Mouse (Mus musculus) stomach, embryonic 14.5 days (tissue): ENCODE data around the gene Atxn2. TPM values are rescaled to one million over a fixed set of nuclear protein-coding genes. Genes with fewer than 3 reads are reported as not detected.

Experiments used
- ATAC-seq: fragments of 200-750 bp; cut with Nextera tagmentation; 2 replicates; pipeline ENCODE4 v1.8.0; 2017; ENCODE audit warnings: low read depth, moderate TSS enrichment; ENCODE audit not compliant: insufficient number of reproducible peaks, insufficient read depth, low FRiP score
- H3K27ac ChIP-seq: fragments of 300-500 bp; sonication (generic); 2 replicates; pipeline ENCODE4 v1.5.1; 2014; ENCODE audit warnings: mild to moderate bottlenecking, low read length, moderate library complexity, mixed read lengths
- H3K27me3 ChIP-seq: fragments of 300-500 bp; sonication (generic); 2 replicates; pipeline ENCODE4 v1.6.1; 2014; ENCODE audit warnings: low read length, control low read depth, mixed read lengths; ENCODE audit not compliant: control insufficient read depth, insufficient read depth
- H3K36me3 ChIP-seq: fragments of 300-500 bp; sonication (generic); 2 replicates; pipeline ENCODE4 v1.6.1; 2014; ENCODE audit warnings: mild to moderate bottlenecking, control low read depth, low read length, moderate library complexity, mixed read lengths; ENCODE audit not compliant: control insufficient read depth, insufficient read depth
- H3K4me1 ChIP-seq: fragments of 300-500 bp; sonication (generic); 2 replicates; pipeline ENCODE4 v1.6.1; 2014; ENCODE audit warnings: low read length, control low read depth, mixed read lengths; ENCODE audit not compliant: control insufficient read depth, insufficient read depth
- H3K4me2 ChIP-seq: fragments of 300-500 bp; sonication (generic); replicated peaks from 2 replicates; pipeline ENCODE4 v1.6.1; 2014; ENCODE audit warnings: low read depth, low read length, control low read depth
- H3K4me3 ChIP-seq: fragments of 300-500 bp; sonication (generic); 2 replicates; pipeline ENCODE4 v1.5.1; 2014; ENCODE audit warnings: low read depth, low read length, control low read depth
- H3K9ac ChIP-seq: fragments of 300-500 bp; sonication (generic); replicated peaks from 2 replicates; pipeline ENCODE4 v1.6.1; 2014; ENCODE audit warnings: low read depth, mild to moderate bottlenecking, control low read depth, low read length, moderate library complexity, mixed read lengths
- H3K9me3 ChIP-seq: fragments of 300-500 bp; sonication (generic); 2 replicates; pipeline ENCODE4 v1.6.1; 2016; ENCODE audit warnings: low read depth, low read length, control low read depth; ENCODE audit not compliant: control insufficient read depth
- WGBS: fragments of 180-500 bp; shearing (Covaris S2); extraction: QIAGEN DNeasy Blood & Tissue Kit; methylation state at CpG from one replicate; pipeline ENCODE4 v1.1.7; 2014; 5-methylcytosine and 5-hydroxymethylcytosine counted together
- polyA plus RNA-seq: library from polyadenylated mRNA; unstranded; fragments of >200 nt; fragmentation: Nextera tagmentation; extraction: Ambion mirVana; gene quantifications from 2 replicates; pipeline ENCODE4 v1.2.1, GENCODE M21; 2014

Atxn2 gene
- polyA plus RNA-seq, 1 experiment from 2014 or later: 78.4 TPM

DNA sequence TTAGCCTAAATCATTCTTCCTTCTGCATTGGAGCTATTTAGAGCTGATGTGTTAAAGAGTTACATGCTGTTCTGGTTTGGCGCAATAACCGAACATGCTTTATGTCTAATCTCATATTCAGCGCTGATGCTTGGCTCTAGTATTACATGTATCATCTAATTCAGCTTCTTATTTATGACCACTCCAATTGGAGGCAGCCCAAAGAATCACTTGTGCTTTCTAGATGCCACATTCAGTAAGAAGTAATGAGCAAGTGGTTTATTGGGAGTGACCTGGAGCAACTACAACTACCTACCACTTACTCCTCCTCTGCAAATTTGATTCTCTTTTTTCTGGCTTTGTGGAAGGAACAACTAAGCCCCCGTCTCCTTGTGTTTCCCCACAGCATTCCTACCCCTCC, 47.2 kb downstream of the Atxn2 start:
- Histone ChIP-seq H3K9ac (no peak overlapping the region), H3K4me1 (no peaks in the 10 kb centered on the region), H3K4me2 (no peak overlapping the region), H3K27ac (no peak overlapping the region), H3K9me3 (no peaks in the 10 kb centered on the region), H3K27me3 (no peaks in the 10 kb centered on the region), H3K4me3 (no peak overlapping the region), H3K36me3 (peaks cover 15% of the 10 kb centered on the region; the same call in 1 of the 2 replicates)
- 87% methylated on average over 4 of the region's 4 CpGs for whole genome bisulfite sequencing
- no peak for ATAC-seq

DNA sequence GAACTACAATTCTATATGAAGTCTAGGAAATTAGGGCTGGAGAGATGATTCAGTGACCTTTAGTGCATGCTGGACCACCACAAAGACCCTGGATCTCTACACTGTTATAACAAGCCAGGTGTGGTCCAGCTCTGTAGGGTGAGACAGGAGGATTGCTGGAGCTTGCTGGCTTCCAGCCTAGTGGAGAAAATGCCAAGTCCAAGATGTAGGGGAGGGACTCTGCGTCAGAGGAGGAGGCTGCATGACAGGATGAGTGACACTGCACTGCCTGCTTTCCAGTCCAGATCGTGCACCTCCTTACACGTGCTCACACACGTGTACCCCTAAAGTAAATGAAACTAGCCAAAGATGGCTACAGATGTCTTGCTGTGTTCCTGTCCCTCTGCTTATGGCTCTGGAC, 48.8 kb downstream of the Atxn2 start:
- Histone ChIP-seq H3K27ac (no peak overlapping the region), H3K4me1 (no peaks in the 10 kb centered on the region), H3K27me3 (no peaks in the 10 kb centered on the region), H3K9ac (no peak overlapping the region), H3K4me3 (no peak overlapping the region), H3K36me3 (peaks cover 15% of the 10 kb centered on the region; the same call in 1 of the 2 replicates), H3K4me2 (no peak overlapping the region), H3K9me3 (no peaks in the 10 kb centered on the region)
- ATAC-seq: no peak
- WGBS: 88% methylated on average over 4 of the region's 4 CpGs

DNA sequence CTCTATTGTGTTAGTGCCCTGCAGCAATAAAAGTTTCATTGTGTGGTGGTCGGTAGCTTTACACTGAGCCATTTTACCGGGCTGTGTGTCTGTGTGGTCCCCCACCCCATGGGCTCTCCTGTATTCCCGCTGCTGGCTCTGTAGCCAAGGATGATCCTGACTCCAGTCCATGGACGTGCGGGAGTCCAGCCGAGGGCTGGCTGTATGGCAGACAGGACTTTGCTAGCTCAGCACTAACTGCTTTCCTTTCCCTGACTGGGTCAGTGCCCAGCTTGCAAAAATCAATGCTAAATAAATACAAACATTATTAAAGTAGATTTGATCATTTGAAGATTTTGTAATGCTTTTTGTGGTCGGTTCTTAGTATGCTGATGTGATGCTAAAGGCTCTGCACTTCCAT, 50.3 kb downstream of the Atxn2 start:
- Histone ChIP-seq H3K27ac (no peak overlapping the region), H3K27me3 (no peaks in the 10 kb centered on the region), H3K9me3 (no peaks in the 10 kb centered on the region), H3K36me3 (peaks cover 9% of the 10 kb centered on the region; the same call in 1 of the 2 replicates), H3K4me3 (no peak overlapping the region), H3K9ac (no peak overlapping the region), H3K4me2 (no peak overlapping the region), H3K4me1 (no peaks in the 10 kb centered on the region)
- ATAC-seq: no peak
- 86% methylated on average over 7 of the region's 7 CpGs for WGBS

GRCm38 (mm10) chr5:121762949-121763348, 51.8 kb downstream of the Atxn2 start:
- Histone ChIP-seq H3K9me3 (no peaks in the 10 kb centered on the region), H3K9ac (no peak overlapping the region), H3K27ac (no peak overlapping the region), H3K4me1 (no peaks in the 10 kb centered on the region), H3K27me3 (no peaks in the 10 kb centered on the region), H3K4me2 (no peak overlapping the region), H3K36me3 (peaks cover 9% of the 10 kb centered on the region; the same call in 1 of the 2 replicates), H3K4me3 (no peak overlapping the region)
- no peak for ATAC-seq
- 89% methylated on average over 6 of the region's 6 CpGs for WGBS

DNA sequence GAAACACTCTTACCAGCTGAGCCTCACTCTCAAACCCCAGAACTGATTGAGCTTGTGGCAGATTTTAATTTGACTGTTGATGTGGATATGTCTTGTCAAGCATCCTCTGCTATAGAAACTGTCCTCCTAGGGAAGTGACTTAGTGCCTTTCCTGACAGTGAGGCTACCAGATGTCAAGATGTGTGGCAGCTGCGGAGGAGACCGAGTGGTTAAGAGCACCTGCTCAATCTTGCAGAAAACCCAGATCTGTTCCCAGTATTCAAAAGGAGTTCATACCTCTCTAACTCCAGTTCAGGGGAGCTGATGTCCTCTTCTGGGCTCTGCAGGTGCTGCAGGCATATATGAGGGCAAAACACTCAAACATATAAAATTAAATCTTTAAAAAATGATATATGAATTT, 53.9 kb downstream of the Atxn2 start:
- H3K36me3 ChIP-seq: peaks cover 9% of the 10 kb centered on the region; the same call in 1 of the 2 replicates
- 90% methylated on average over 2 of the region's 2 CpGs for WGBS
- H3K27me3 ChIP-seq: no peaks in the 10 kb centered on the region
- H3K27ac ChIP-seq: no peak overlapping the region
- ATAC-seq: no peak
- no peaks in the 10 kb centered on the region for H3K4me1 ChIP-seq
- no peaks in the 10 kb centered on the region for H3K9me3 ChIP-seq
- no peak overlapping the region for H3K4me3 ChIP-seq
- no peak overlapping the region for H3K9ac ChIP-seq
- H3K4me2 ChIP-seq: no peak overlapping the region

GRCm38 (mm10) chr5:121766038-121766773, 55.1 kb downstream of the Atxn2 start:
- H3K27me3 ChIP-seq: no peaks in the 10 kb centered on the region
- no peaks in the 10 kb centered on the region for H3K9me3 ChIP-seq
- WGBS: 88% methylated on average over 4 of the region's 4 CpGs
- H3K4me2 ChIP-seq: no peak overlapping the region
- H3K36me3 ChIP-seq: peaks cover 9% of the 10 kb centered on the region; the same call in 1 of the 2 replicates
- no peaks in the 10 kb centered on the region for H3K4me1 ChIP-seq
- H3K9ac ChIP-seq: no peak overlapping the region
- H3K27ac ChIP-seq: no peak overlapping the region
- no peak overlapping the region for H3K4me3 ChIP-seq
- ATAC-seq: no peak

DNA sequence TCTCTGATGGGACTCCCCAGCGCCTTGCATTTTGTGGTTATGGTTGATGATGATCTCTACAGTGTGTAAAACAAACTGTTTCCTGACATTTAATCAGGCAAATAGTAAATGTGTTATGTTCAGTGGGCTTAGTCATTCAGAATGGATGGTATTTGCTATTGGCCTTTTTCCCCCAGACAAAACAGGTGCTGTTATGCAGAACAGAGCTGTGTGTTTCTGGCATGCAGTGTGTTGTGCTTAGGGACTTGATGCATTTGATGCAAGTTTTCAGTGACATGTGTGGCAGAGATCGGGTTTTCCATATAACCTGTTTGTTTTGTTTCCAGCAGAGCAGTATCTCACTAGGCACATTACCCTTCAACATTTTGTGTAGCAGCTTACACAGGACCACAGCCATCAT, 56.4 kb downstream of the Atxn2 start:
- Histone ChIP-seq H3K4me3 (no peak overlapping the region), H3K4me1 (no peaks in the 10 kb centered on the region), H3K27ac (no peak overlapping the region), H3K36me3 (peaks cover 8% of the 10 kb centered on the region), H3K9ac (no peak overlapping the region), H3K9me3 (no peaks in the 10 kb centered on the region), H3K27me3 (no peaks in the 10 kb centered on the region), H3K4me2 (no peak overlapping the region)
- no peak for ATAC-seq
- WGBS: 84% methylated on average over 2 of the region's 2 CpGs

- Histone ChIP-seq H3K4me2 (no peak overlapping the region), H3K4me3 (no peak overlapping the region), H3K9ac (no peak overlapping the region), H3K9me3 (no peaks in the 10 kb centered on the region), H3K27ac (no peak overlapping the region), H3K27me3 (no peaks in the 10 kb centered on the region), H3K4me1 (no peaks in the 10 kb centered on the region), H3K36me3 (peaks cover 21% of the 10 kb centered on the region)
- no peak for ATAC-seq
- 82% methylated on average over 7 of the region's 7 CpGs for WGBS
These were observed 58.7 kb downstream of the Atxn2 start for GRCm38 (mm10) chr5:121769827-121770226.

GRCm38 (mm10) chr5:121771611-121772010, 60.5 kb downstream of the Atxn2 start:
- peaks cover 27% of the 10 kb centered on the region for H3K36me3 ChIP-seq
- no peak for ATAC-seq
- 90% methylated on average over 3 of the region's 3 CpGs for WGBS

More at GRCm38 (mm10) chr5:121771611-121772010, 60.5 kb downstream of the Atxn2 start:
- Histone ChIP-seq H3K27me3 (no peaks in the 10 kb centered on the region), H3K9me3 (no peaks in the 10 kb centered on the region), H3K4me1 (no peaks in the 10 kb centered on the region), H3K4me2 (no peak overlapping the region), H3K27ac (no peak overlapping the region), H3K9ac (no peak overlapping the region), H3K4me3 (no peak overlapping the region)
